Mouse (Mus musculus) hindbrain, embryonic 10.5 days (tissue): ENCODE measurements at regions not wholly inside any gene's neighbourhood (a gene's known extent, or its start where the extent isn't known, plus 50 kb on each side); places are given as distances from the start of the nearest gene placed in this dataset.
"Not testable (repeated sequence)": the region's sequence is repeated elsewhere in the genome, so short reads cannot be mapped to it uniquely, and the experiment has no call there.

Source experiments
- DNase-seq: peaks from one replicate; pipeline ENCODE4 v3.0.0-alpha.2; 2017; ENCODE audit warnings: low spot score
- H3K27ac ChIP-seq: fragments of 300-500 bp; sonication (generic); 2 replicates; pipeline ENCODE4 v1.5.1; 2016; ENCODE audit warnings: mild to moderate bottlenecking, moderate library complexity
- H3K27me3 ChIP-seq: fragments of 300-500 bp; sonication (generic); 2 replicates; pipeline ENCODE4 v1.6.1; 2016; ENCODE audit warnings: mild to moderate bottlenecking; ENCODE audit not compliant: poor library complexity, insufficient read depth, severe bottlenecking
- H3K36me3 ChIP-seq: fragments of 300-500 bp; sonication (generic); 2 replicates; pipeline ENCODE4 v1.6.1; 2016; ENCODE audit warnings: mild to moderate bottlenecking, moderate library complexity
- H3K4me1 ChIP-seq: fragments of 300-500 bp; sonication (generic); replicated peaks from 2 replicates; pipeline ENCODE4 v1.6.1; 2016; ENCODE audit warnings: mild to moderate bottlenecking
- H3K4me3 ChIP-seq: fragments of 300-500 bp; sonication (generic); 2 replicates; pipeline ENCODE4 v1.5.1; 2016; ENCODE audit warnings: mild to moderate bottlenecking, moderate library complexity
- H3K9me3 ChIP-seq: fragments of 300-500 bp; sonication (generic); 2 replicates; pipeline ENCODE4 v1.6.1; 2016; ENCODE audit warnings: mild to moderate bottlenecking, moderate library complexity
- WGBS: fragments of 180-500 bp; shearing (Covaris S2); methylation state at CpG from one replicate; pipeline ENCODE4 v1.1.7; 2016; 5-methylcytosine and 5-hydroxymethylcytosine counted together

- no peak overlapping the region for H3K27ac ChIP-seq
- 26% methylated on average over 4 of the region's 4 CpGs for WGBS
Measured at GRCm38 (mm10) chr4:61998366-61998765, 55.6 kb downstream of the Mup20 start.

GRCm38 (mm10) chr4:61989941-61990340, 64.0 kb downstream of the Mup20 start:
- not testable (repeated sequence) for H3K36me3 ChIP-seq, H3K4me3 ChIP-seq, H3K9me3 ChIP-seq, H3K27ac ChIP-seq, DNase-seq, H3K27me3 ChIP-seq, H3K4me1 ChIP-seq

More at GRCm38 (mm10) chr4:61998366-61998765, 55.6 kb downstream of the Mup20 start:
- H3K4me1 ChIP-seq = no peaks in the 10 kb centered on the region
- H3K4me3 ChIP-seq = no peak overlapping the region
- no peaks in the 10 kb centered on the region for H3K27me3 ChIP-seq
- no peaks in the 10 kb centered on the region for H3K36me3 ChIP-seq
- peak; percentile 32 for DNase-seq
- no peaks in the 10 kb centered on the region for H3K9me3 ChIP-seq

GRCm38 (mm10) chr4:61976159-61976558, 77.8 kb downstream of the Mup20 start:
- Histone ChIP-seq H3K4me1 (no peaks in the 10 kb centered on the region), H3K4me3 (no peak overlapping the region), H3K27me3 (no peaks in the 10 kb centered on the region), H3K36me3 (no peaks in the 10 kb centered on the region), H3K9me3 (0 out of 2 replicates have a peak, but pooled peaks cover 8% of the 10 kb centered on the region), H3K27ac (no peak overlapping the region)
- WGBS = 92% methylated on average over 7 of the region's 7 CpGs
- no peak for DNase-seq

- Histone ChIP-seq H3K27me3 (no peaks in the 10 kb centered on the region), H3K4me3 (no peak overlapping the region), H3K27ac (no peak overlapping the region), H3K36me3 (no peaks in the 10 kb centered on the region), H3K9me3 (0 out of 2 replicates have a peak, but pooled peaks cover 8% of the 10 kb centered on the region), H3K4me1 (no peaks in the 10 kb centered on the region)
- 67% methylated on average over 2 of the region's 2 CpGs for WGBS
- DNase-seq = peak; percentile 23
Measured at GRCm38 (mm10) chr4:61973236-61973635, 80.7 kb downstream of the Mup20 start.

DNA sequence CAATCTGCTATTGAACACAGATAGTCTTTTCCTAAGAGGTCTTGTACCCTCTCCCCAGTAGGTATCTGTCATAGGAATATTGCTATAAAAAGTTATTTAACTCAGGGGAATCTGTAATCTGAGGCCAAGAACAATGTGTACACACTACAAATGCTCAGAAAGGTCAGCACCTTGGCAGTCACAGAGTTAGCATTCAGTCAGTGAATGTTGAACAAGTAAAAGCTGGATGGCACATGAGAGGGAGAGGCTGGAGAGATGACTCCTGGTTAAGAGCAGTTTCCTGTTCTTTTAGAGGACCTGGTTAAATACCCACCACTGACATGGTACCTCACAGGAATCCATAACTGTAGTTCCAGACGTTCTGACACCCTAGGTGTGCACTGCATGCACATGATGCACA, 84.3 kb downstream of the Mup20 start:
- 64% methylated on average over 1 of the region's 1 CpGs for WGBS
- Histone ChIP-seq H3K4me1 (no peaks in the 10 kb centered on the region), H3K4me3 (no peak overlapping the region), H3K36me3 (no peaks in the 10 kb centered on the region), H3K27me3 (no peaks in the 10 kb centered on the region), H3K27ac (no peak overlapping the region), H3K9me3 (no peaks in the 10 kb centered on the region)
- no peak for DNase-seq

GRCm38 (mm10) chr4:61967674-61968073, 86.3 kb downstream of the Mup20 start:
- not testable (repeated sequence) for H3K4me1 ChIP-seq, H3K36me3 ChIP-seq, H3K27ac ChIP-seq, H3K9me3 ChIP-seq, H3K27me3 ChIP-seq, DNase-seq, H3K4me3 ChIP-seq
- 84% methylated on average over 6 of the region's 6 CpGs for WGBS

GRCm38 (mm10) chr4:61962315-61962714, 91.6 kb downstream of the Mup20 start:
- Histone ChIP-seq H3K4me1 (no peaks in the 10 kb centered on the region), H3K4me3 (no peak overlapping the region), H3K9me3 (no peaks in the 10 kb centered on the region), H3K36me3 (no peaks in the 10 kb centered on the region), H3K27me3 (no peaks in the 10 kb centered on the region), H3K27ac (no peak overlapping the region)
- DNase-seq = no peak
